Mouse (Mus musculus) gastrocnemius, adult 18-20 months (tissue): Measurements from ENCODE around the gene Gigyf1. TPM values are rescaled to one million over a fixed set of nuclear protein-coding genes. Genes with fewer than 3 reads are reported as not detected.
A peak's percentile ranks its signal among the peaks of the same experiment; 100 is the strongest.

ENCODE experiments used
- DNase-seq: peaks from one replicate; pipeline ENCODE4 v3.0.0; 2021; ENCODE audit warnings: low spot score
- microRNA-seq: library from miRNA; unstranded; fragments of <30 nt; microRNA quantifications from one replicate; pipeline ENCODE4 v1.2.0, GENCODE M21; 2021
- total RNA-seq, 2 experiments: library from RNA; stranded (reverse); gene quantifications; 2 replicates each; pipeline ENCODE4 v1.2.3; 2021

The Gigyf1 gene
- total RNA-seq, 2 experiments from 2014 or later: 19.9 to 23.5 TPM

GRCm38 (mm10) chr5:137570691-137571586 is 52.6 kb downstream of the Gigyf1 start:
- no peak for DNase-seq

- peak; percentile 25 for DNase-seq
These were observed 56.1 kb downstream of the Gigyf1 start for GRCm38 (mm10) chr5:137574470-137574901.

Small RNA genes lying within 50 kb of the gene (microRNA-seq; reads per million reads assigned to microRNA genes)
- not detected for gene Mir6418

Other genes with a start within 250 kb of the Gigyf1 start
- 10 to 100 TPM; 25.0 to 27.7 TPM for gene Ache, start 231.0 kb upstream of the Gigyf1 start, total RNA-seq
- 10 to 100 TPM; 19.1 to 20.8 TPM for gene Ufsp1, start 223.9 kb upstream of the Gigyf1 start, total RNA-seq
- 10 to 100 TPM; 29.6 to 40.8 TPM for gene Srrt, start 210.9 kb upstream of the Gigyf1 start, total RNA-seq
- 1 to 10 TPM; 2.2 to 4.4 TPM for gene Trip6, start 204.1 kb upstream of the Gigyf1 start, total RNA-seq
- gene Slc12a9, start 185.0 kb upstream of the Gigyf1 start, total RNA-seq: 1 to 10 TPM; 2.0 to 2.2 TPM
- 10 to 100 TPM in 1 of 2 experiments, 1 to 10 TPM in 1; 8.2 to 14.4 TPM for gene Ephb4, start 168.4 kb upstream of the Gigyf1 start, total RNA-seq
- under 1 TPM in 1 of 2 experiments, not detected in 1; 0.07 TPM for gene Zan, start 41.5 kb upstream of the Gigyf1 start, total RNA-seq
- gene Pop7, start 16.0 kb upstream of the Gigyf1 start, total RNA-seq: 10 to 100 TPM in 1 of 2 experiments, 1 to 10 TPM in 1; 8.9 to 10.8 TPM
- not detected for gene Epo, start 14.7 kb downstream of the Gigyf1 start, total RNA-seq
- gene Gnb2, start 15.0 kb downstream of the Gigyf1 start, total RNA-seq: 100 to 1,000 TPM; 111 to 134 TPM
- gene Actl6b, start 35.0 kb downstream of the Gigyf1 start, total RNA-seq: not detected
- gene Tfr2, start 51.3 kb downstream of the Gigyf1 start, total RNA-seq: under 1 TPM in 1 of 2 experiments, not detected in 1; 0.36 TPM
- gene Mospd3, start 82.5 kb downstream of the Gigyf1 start, total RNA-seq: 1 to 10 TPM; 8.8 to 8.9 TPM
- gene Pcolce, start 95.2 kb downstream of the Gigyf1 start, total RNA-seq: 10 to 100 TPM; 31.2 to 44.1 TPM
- under 1 TPM in 1 of 2 experiments, not detected in 1; 0.21 TPM for gene Fbxo24, start 110.5 kb downstream of the Gigyf1 start, total RNA-seq
- 10 to 100 TPM; 15.0 to 18.0 TPM for gene Lrch4, start 110.6 kb downstream of the Gigyf1 start, total RNA-seq
- 1 to 10 TPM; 1.0 to 2.2 TPM for gene Gm20605, start 110.6 kb downstream of the Gigyf1 start, total RNA-seq
- 1 to 10 TPM; 2.6 to 3.0 TPM for gene Sap25, start 122.8 kb downstream of the Gigyf1 start, total RNA-seq
- gene Irs3, start 127.2 kb downstream of the Gigyf1 start, total RNA-seq: under 1 TPM; 0.59 to 0.90 TPM
- gene Agfg2, start 166.2 kb downstream of the Gigyf1 start, total RNA-seq: 1 to 10 TPM; 5.9 to 7.5 TPM
- gene Nyap1, start 223.1 kb downstream of the Gigyf1 start, total RNA-seq: under 1 TPM; 0.21 to 0.28 TPM
- gene Tsc22d4, start 227.2 kb downstream of the Gigyf1 start, total RNA-seq: 10 to 100 TPM; 53.0 to 68.0 TPM